Mouse (Mus musculus) cortical plate, adult 2 months (tissue): ENCODE measurements around the gene Col16a1.

Experiments
- CTCF ChIP-seq: fragments of 200-500 bp; IDR thresholded peaks from 2 replicates; pipeline ENCODE4 v1.5.1; 2011; ENCODE audit warnings: mild to moderate bottlenecking, control low read depth, low read length; ENCODE audit not compliant: insufficient read depth; ENCODE audit errors: extremely low read depth
- POLR2A ChIP-seq: fragments of 200-500 bp; IDR thresholded peaks from 2 replicates; pipeline ENCODE4 v1.6.1; 2011; ENCODE audit warnings: mild to moderate bottlenecking, low read length, control low read depth; ENCODE audit not compliant: insufficient read depth; ENCODE audit errors: extremely low read depth

DNA sequence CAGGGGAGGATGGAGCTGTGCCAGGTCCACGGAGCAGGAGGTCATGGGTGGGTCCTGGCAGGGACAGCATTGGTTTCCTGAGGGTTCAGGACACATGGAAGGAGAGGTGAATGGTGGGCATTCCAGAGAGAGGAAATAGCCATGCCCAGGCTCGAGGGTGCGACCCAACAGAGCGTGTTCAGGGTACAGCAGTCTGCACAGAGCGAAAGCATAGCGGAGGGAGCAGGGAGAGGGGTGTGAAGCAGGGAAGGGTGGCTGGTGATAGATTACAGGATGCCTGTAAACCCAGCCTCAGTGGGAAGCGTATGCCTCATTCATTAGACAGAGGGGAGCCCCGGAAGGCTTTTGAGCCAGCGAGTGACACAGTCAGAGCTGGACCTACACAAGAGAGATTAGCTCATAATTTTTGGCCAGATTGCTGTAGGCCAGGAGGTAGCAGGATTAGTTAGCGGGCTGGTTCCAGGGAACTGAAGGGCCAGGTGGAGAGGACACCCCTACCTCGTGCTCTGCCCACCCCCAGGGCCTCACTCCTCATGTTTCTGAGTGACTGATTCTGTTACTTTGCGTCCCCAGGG is 37.7 kb downstream of the Col16a1 start:
- TF ChIP-seq CTCF (no peak), POLR2A (no peak)
